ENCODE assay signal across 30 mouse cellular contexts in genomic region chr13:38546754-38547153, GRCm38 (mm10). TPM values are rescaled to one million over a fixed set of nuclear protein-coding genes. Genes with fewer than 3 reads are reported as not detected.
A peak's percentile ranks its signal among the peaks of the same experiment; 100 is the strongest.
DNase-seq lines count a peak whose midpoint lies in the region; ATAC-seq and TF ChIP-seq lines count a peak whose summit lies in the region.
"Had no signal": no experiment of that assay in that cellular context is flagged by ENCODE, and none has a peak within 500 bp of the region (broad histone marks: within the 10 kb centered on the region; RNA-seq: fewer than 3 reads in every experiment).

No protein-coding gene starts in this region.

- H3K36me3 ChIP-seq in heart, adult 2 months (ENCODE audit: control insufficient read depth, insufficient read depth, low read length), result no peaks in the 10 kb centered on the region
- no peaks in the 10 kb centered on the region for H3K36me3 ChIP-seq in kidney, embryonic 14.5 days (ENCODE audit: control insufficient read depth, insufficient read depth, low read length)
- H3K36me3 ChIP-seq: embryonic facial prominence, embryonic 10.5 days; embryonic facial prominence, embryonic 15.5 days; forebrain, embryonic 12.5 days; hindbrain, embryonic 12.5 days; limb, embryonic 13.5 days; lung, embryonic 15.5 days; midbrain, embryonic 10.5 days; midbrain, embryonic 15.5 days; neural tube, embryonic 13.5 days; stomach, embryonic 15.5 days had no signal

- H3K4me1 ChIP-seq in heart, adult 2 months (ENCODE audit: control insufficient read depth, insufficient read depth, low read length), result no peaks in the 10 kb centered on the region
- no peaks in the 10 kb centered on the region for H3K4me1 ChIP-seq in kidney, embryonic 14.5 days (ENCODE audit: control insufficient read depth, insufficient read depth, low read length)
- H3K4me1 ChIP-seq: embryonic facial prominence, embryonic 10.5 days; embryonic facial prominence, embryonic 15.5 days; forebrain, embryonic 12.5 days; hindbrain, embryonic 12.5 days; limb, embryonic 13.5 days; lung, embryonic 15.5 days; midbrain, embryonic 10.5 days; midbrain, embryonic 15.5 days; neural tube, embryonic 13.5 days; stomach, embryonic 15.5 days had no signal

- H3K9ac ChIP-seq in heart, adult 2 months (ENCODE audit: low read depth, low read length), result no peak overlapping the region
- no peak overlapping the region for H3K9ac ChIP-seq in kidney, embryonic 14.5 days (ENCODE audit: low read depth, low read length)
- H3K9ac ChIP-seq: embryonic facial prominence, embryonic 15.5 days; forebrain, embryonic 12.5 days; forebrain, postnatal 0 days; hindbrain, embryonic 12.5 days; limb, embryonic 13.5 days; lung, embryonic 15.5 days; midbrain, embryonic 15.5 days; neural tube, embryonic 13.5 days; stomach, embryonic 15.5 days had no signal

- DNase-seq in heart, adult 11 months, result peak; percentile 76
- DNase-seq in heart, adult 2 months, result no peak
- peak; percentile 53 for DNase-seq in thymus, postnatal 0 days (ENCODE audit: low spot score)
- no peak for DNase-seq in thymus, postnatal 4 days
- peak; percentile 10 for DNase-seq in naive thymus-derived CD4-positive, alpha-beta T cell, adult 2 months (ENCODE audit: low read depth)
- no peak for DNase-seq in retina, embryonic 14.5 days (ENCODE audit: low spot score)
- DNase-seq: adrenal gland, adult 8-10 months; cerebellum, adult 2 months; cerebellum, postnatal 14 days; forebrain, postnatal 0 days; heart, postnatal 36 days; kidney, adult 8-10 months; kidney, postnatal 36 days; right cerebral cortex, postnatal 25 days; thymus, adult 2 months had no signal

- no peak overlapping the region for H3K27ac ChIP-seq in heart, adult 2 months
- no peak overlapping the region for H3K27ac ChIP-seq in kidney, embryonic 14.5 days (ENCODE audit: low read depth, low read length)
- H3K27ac ChIP-seq: embryonic facial prominence, embryonic 10.5 days; embryonic facial prominence, embryonic 15.5 days; forebrain, embryonic 12.5 days; hindbrain, embryonic 12.5 days; hindbrain, postnatal 0 days; layer of hippocampus, adult 2 months; limb, embryonic 13.5 days; lung, embryonic 15.5 days; midbrain, embryonic 10.5 days; midbrain, embryonic 15.5 days; neural tube, embryonic 13.5 days; stomach, embryonic 15.5 days had no signal

- ATAC-seq in kidney, embryonic 14.5 days (ENCODE audit: low FRiP score, low TSS enrichment), result no peak
- ATAC-seq: forebrain, postnatal 0 days; hindbrain, postnatal 0 days; intestine, embryonic 16.5 days; midbrain, embryonic 15.5 days had no signal

- TF ChIP-seq EP300 in heart, adult 2 months (IDR thresholded peaks at IDR 0.05; ENCODE audit: insufficient read depth, low read depth, low read length), result no peak

- H3K4me2 ChIP-seq in kidney, embryonic 14.5 days (replicated peaks; ENCODE audit: low read depth, low read length), result no peak overlapping the region
- H3K4me2 ChIP-seq: embryonic facial prominence, embryonic 15.5 days; forebrain, embryonic 12.5 days; hindbrain, embryonic 12.5 days; limb, embryonic 13.5 days; liver, embryonic 11.5 days; lung, embryonic 15.5 days; midbrain, embryonic 15.5 days; neural tube, embryonic 13.5 days; stomach, embryonic 15.5 days had no signal

- H3K4me3 ChIP-seq in heart, adult 2 months, result no peak overlapping the region
- no peak overlapping the region for H3K4me3 ChIP-seq in kidney, embryonic 14.5 days (ENCODE audit: low read length)
- H3K4me3 ChIP-seq: embryonic facial prominence, embryonic 10.5 days; embryonic facial prominence, embryonic 15.5 days; forebrain, embryonic 12.5 days; hindbrain, embryonic 12.5 days; layer of hippocampus, adult 2 months; limb, embryonic 13.5 days; lung, embryonic 15.5 days; midbrain, embryonic 10.5 days; midbrain, embryonic 15.5 days; neural tube, embryonic 13.5 days; stomach, embryonic 15.5 days had no signal

- 86% methylated on average over 4 of the region's 4 CpGs for WGBS in heart, adult 2 months
- WGBS in kidney, embryonic 14.5 days, result 76% methylated on average over 4 of the region's 4 CpGs

- no peak for TF ChIP-seq CTCF in heart, adult 2 months (IDR thresholded peaks at IDR 0.05)

- H3K9me3 ChIP-seq in kidney, embryonic 14.5 days (ENCODE audit: control insufficient read depth, low read length), result no peaks in the 10 kb centered on the region
- H3K9me3 ChIP-seq: embryonic facial prominence, embryonic 10.5 days; embryonic facial prominence, embryonic 15.5 days; forebrain, embryonic 12.5 days; hindbrain, embryonic 12.5 days; limb, embryonic 13.5 days; lung, embryonic 15.5 days; midbrain, embryonic 10.5 days; midbrain, embryonic 15.5 days; stomach, embryonic 15.5 days had no signal

- TF ChIP-seq POLR2A in heart, adult 2 months (IDR thresholded peaks at IDR 0.05; ENCODE audit: insufficient read depth, low read depth, low read length), result no peak

- no peaks in the 10 kb centered on the region for H3K79me2 ChIP-seq in heart, adult 2 months (replicated peaks; ENCODE audit: control insufficient read depth, insufficient read depth, low read length)

- intact Hi-C loops in heart, adult 2 months (cut with DNase I), result no loop called here

- H3K27me3 ChIP-seq in heart, adult 2 months (ENCODE audit: control insufficient read depth, insufficient read depth, low read length), result no peaks in the 10 kb centered on the region
- H3K27me3 ChIP-seq in kidney, embryonic 14.5 days (ENCODE audit: control insufficient read depth, insufficient read depth, low read length), result no peaks in the 10 kb centered on the region
- H3K27me3 ChIP-seq: embryonic facial prominence, embryonic 15.5 days; forebrain, embryonic 12.5 days; hindbrain, embryonic 12.5 days; limb, embryonic 13.5 days; lung, embryonic 15.5 days; midbrain, embryonic 15.5 days; neural tube, embryonic 13.5 days; stomach, embryonic 15.5 days had no signal

RNA-seq across cellular contexts. Expression of gene Txndc5, which starts 18.1 kb away (rescaled TPM):
- total RNA-seq in heart, adult 2 months (2021), result 10 to 100 TPM; 29.7 to 34.7 TPM
- polyA plus RNA-seq in heart, adult 2 months (2012; rRNA removed), result 39.5 and 43.0 TPM in 2 replicates
- polyA plus RNA-seq in thymus, postnatal 0 days (2015; fragmentation: Nextera tagmentation; extraction: Ambion mirVana), result 53.4 and 53.7 TPM in 2 replicates
- polyA plus RNA-seq in kidney, embryonic 14.5 days (2014; fragmentation: Nextera tagmentation; extraction: Ambion mirVana), result 161 and 263 TPM in 2 replicates

Comparison
In these comparisons a context has a peak if more than half of its experiments do, and no peak if none do; other contexts are left out.
1. DNase-seq: peak in heart, adult 11 months (single experiment), thymus, postnatal 0 days (single experiment) and naive thymus-derived CD4-positive, alpha-beta T cell, adult 2 months (single experiment); none in heart, adult 2 months (0 of 2), thymus, postnatal 4 days (single experiment) and retina, embryonic 14.5 days (single experiment).